Mouse (Mus musculus): ENCODE measurements around the gene Tmem119. TPM values are rescaled to one million over a fixed set of nuclear protein-coding genes. Genes with fewer than 3 reads are reported as not detected.

Gene Tmem119
- polyA plus RNA-seq, 1 experiment: 62.0 TPM

GRCm38 (mm10) chr5:113844106-113844505, 43.8 kb upstream of the Tmem119 start:
- peaks cover 24% of the 10 kb centered on the region for H3K36me3 ChIP-seq (ENCODE audit: control insufficient read depth, insufficient read depth)
- no peaks in the 10 kb centered on the region for H3K79me2 ChIP-seq (ENCODE audit: control insufficient read depth, insufficient read depth)
- H3K4me3 ChIP-seq: no peak overlapping the region
- no peak overlapping the region for H3K4me2 ChIP-seq (ENCODE audit: low read depth)
- no peak overlapping the region for H3ac ChIP-seq (ENCODE audit: control insufficient read depth, insufficient read length)
- TF ChIP-seq MYOD1 (IDR thresholded peaks at IDR 0.05; ENCODE audit: control insufficient read depth in 1 of 3, insufficient read length in 2 of 3, low read depth in 2 of 3): no peak
- TF ChIP-seq MAX (IDR thresholded peaks at IDR 0.05; ENCODE audit: low read depth): no peak
- no peak for TF ChIP-seq CEBPB (IDR thresholded peaks at IDR 0.05; ENCODE audit: insufficient read depth, poor library complexity, severe bottlenecking)
- no peak for TF ChIP-seq TCF3 (IDR thresholded peaks at IDR 0.05; ENCODE audit: insufficient read length, low read depth)
- no peak for TF ChIP-seq SRF (IDR thresholded peaks at IDR 0.05; ENCODE audit: control insufficient read depth, insufficient read length, low read depth)
- no peak for TF ChIP-seq POLR2AphosphoS2 (IDR thresholded peaks at IDR 0.05; ENCODE audit: insufficient read length, low read depth)
- TF ChIP-seq TCF12 (IDR thresholded peaks at IDR 0.05; ENCODE audit: insufficient read depth, poor library complexity, severe bottlenecking): no peak
- no peak for TF ChIP-seq POLR2A (IDR thresholded peaks at IDR 0.05; ENCODE audit: insufficient read length, low read depth)
- no peak for TF ChIP-seq E2F4 (IDR thresholded peaks at IDR 0.05; ENCODE audit: insufficient read depth)
- no peak for TF ChIP-seq USF1 (IDR thresholded peaks at IDR 0.05; ENCODE audit: low read depth)
- no peak for TF ChIP-seq REST (IDR thresholded peaks at IDR 0.05; ENCODE audit: insufficient read depth, insufficient read length)
- no peak for TF ChIP-seq MYOG (IDR thresholded peaks at IDR 0.05; ENCODE audit: control insufficient read depth in 1 of 3, insufficient read depth in 1 of 3, insufficient read length in 2 of 3, low read depth in 2 of 3)
- H3K27me3 ChIP-seq (ENCODE audit: control insufficient read depth, insufficient read depth, insufficient read length): no peaks in the 10 kb centered on the region

- TF ChIP-seq SRF (IDR thresholded peaks at IDR 0.05; ENCODE audit: control insufficient read depth, insufficient read length, low read depth) (no peak), USF1 (IDR thresholded peaks at IDR 0.05; ENCODE audit: low read depth) (no peak), TCF12 (IDR thresholded peaks at IDR 0.05; ENCODE audit: insufficient read depth, poor library complexity, severe bottlenecking) (no peak), CEBPB (IDR thresholded peaks at IDR 0.05; ENCODE audit: insufficient read depth, poor library complexity, severe bottlenecking) (no peak), MAX (IDR thresholded peaks at IDR 0.05; ENCODE audit: low read depth) (no peak), MYOD1 (IDR thresholded peaks at IDR 0.05; ENCODE audit: control insufficient read depth in 1 of 3, insufficient read length in 2 of 3, low read depth in 2 of 3) (no peak), REST (IDR thresholded peaks at IDR 0.05; ENCODE audit: insufficient read depth, insufficient read length) (no peak), E2F4 (IDR thresholded peaks at IDR 0.05; ENCODE audit: insufficient read depth) (no peak), POLR2A (IDR thresholded peaks at IDR 0.05; ENCODE audit: insufficient read length, low read depth) (no peak), TCF3 (IDR thresholded peaks at IDR 0.05; ENCODE audit: insufficient read length, low read depth) (no peak), POLR2AphosphoS2 (IDR thresholded peaks at IDR 0.05; ENCODE audit: insufficient read length, low read depth) (no peak), MYOG (IDR thresholded peaks at IDR 0.05; ENCODE audit: control insufficient read depth in 1 of 3, insufficient read depth in 1 of 3, insufficient read length in 2 of 3, low read depth in 2 of 3) (no peak)
- H3K4me3 ChIP-seq: no peak overlapping the region
- peaks cover 24% of the 10 kb centered on the region for H3K36me3 ChIP-seq (ENCODE audit: control insufficient read depth, insufficient read depth)
- H3ac ChIP-seq (ENCODE audit: control insufficient read depth, insufficient read length): no peak overlapping the region
- H3K79me2 ChIP-seq (ENCODE audit: control insufficient read depth, insufficient read depth): no peaks in the 10 kb centered on the region
- no peaks in the 10 kb centered on the region for H3K27me3 ChIP-seq (ENCODE audit: control insufficient read depth, insufficient read depth, insufficient read length)
- no peak overlapping the region for H3K4me2 ChIP-seq (ENCODE audit: low read depth)
Observed at GRCm38 (mm10) chr5:113842906-113843305, 42.6 kb upstream of the Tmem119 start.

GRCm38 (mm10) chr5:113842244-113842643, 41.9 kb upstream of the Tmem119 start:
- H3K36me3 ChIP-seq (ENCODE audit: control insufficient read depth, insufficient read depth): peaks cover 23% of the 10 kb centered on the region
- no peak overlapping the region for H3ac ChIP-seq (ENCODE audit: control insufficient read depth, insufficient read length)
- H3K4me2 ChIP-seq (ENCODE audit: low read depth): no peak overlapping the region
- H3K27me3 ChIP-seq (ENCODE audit: control insufficient read depth, insufficient read depth, insufficient read length): no peaks in the 10 kb centered on the region
- no peak overlapping the region for H3K4me3 ChIP-seq
- no peaks in the 10 kb centered on the region for H3K79me2 ChIP-seq (ENCODE audit: control insufficient read depth, insufficient read depth)
- TF ChIP-seq E2F4 (IDR thresholded peaks at IDR 0.05; ENCODE audit: insufficient read depth) (no peak), POLR2AphosphoS2 (IDR thresholded peaks at IDR 0.05; ENCODE audit: insufficient read length, low read depth) (no peak), MAX (IDR thresholded peaks at IDR 0.05; ENCODE audit: low read depth) (no peak), SRF (IDR thresholded peaks at IDR 0.05; ENCODE audit: control insufficient read depth, insufficient read length, low read depth) (no peak), MYOG (IDR thresholded peaks at IDR 0.05; ENCODE audit: control insufficient read depth in 1 of 3, insufficient read depth in 1 of 3, insufficient read length in 2 of 3, low read depth in 2 of 3) (no peak), TCF3 (IDR thresholded peaks at IDR 0.05; ENCODE audit: insufficient read length, low read depth) (no peak), CEBPB (IDR thresholded peaks at IDR 0.05; ENCODE audit: insufficient read depth, poor library complexity, severe bottlenecking) (no peak), REST (IDR thresholded peaks at IDR 0.05; ENCODE audit: insufficient read depth, insufficient read length) (no peak), TCF12 (IDR thresholded peaks at IDR 0.05; ENCODE audit: insufficient read depth, poor library complexity, severe bottlenecking) (no peak)

- H3K36me3 ChIP-seq (ENCODE audit: control insufficient read depth, insufficient read depth): peaks cover 19% of the 10 kb centered on the region
- TF ChIP-seq POLR2A (IDR thresholded peaks at IDR 0.05; ENCODE audit: insufficient read length, low read depth): no peak
- no peak for TF ChIP-seq POLR2AphosphoS2 (IDR thresholded peaks at IDR 0.05; ENCODE audit: insufficient read length, low read depth)
- no peak for TF ChIP-seq USF1 (IDR thresholded peaks at IDR 0.05; ENCODE audit: low read depth)
- TF ChIP-seq MYOG (IDR thresholded peaks at IDR 0.05; ENCODE audit: control insufficient read depth in 1 of 3, insufficient read depth in 1 of 3, insufficient read length in 2 of 3, low read depth in 2 of 3): no peak
- no peak for TF ChIP-seq MAX (IDR thresholded peaks at IDR 0.05; ENCODE audit: low read depth)
- no peak for TF ChIP-seq CEBPB (IDR thresholded peaks at IDR 0.05; ENCODE audit: insufficient read depth, poor library complexity, severe bottlenecking)
- TF ChIP-seq REST (IDR thresholded peaks at IDR 0.05; ENCODE audit: insufficient read depth, insufficient read length): no peak
- TF ChIP-seq E2F4 (IDR thresholded peaks at IDR 0.05; ENCODE audit: insufficient read depth): no peak
- no peak for TF ChIP-seq TCF3 (IDR thresholded peaks at IDR 0.05; ENCODE audit: insufficient read length, low read depth)
- TF ChIP-seq MYOD1 (IDR thresholded peaks at IDR 0.05; ENCODE audit: control insufficient read depth in 1 of 3, insufficient read length in 2 of 3, low read depth in 2 of 3): no peak
- no peak for TF ChIP-seq TCF12 (IDR thresholded peaks at IDR 0.05; ENCODE audit: insufficient read depth, poor library complexity, severe bottlenecking)
- TF ChIP-seq SRF (IDR thresholded peaks at IDR 0.05; ENCODE audit: control insufficient read depth, insufficient read length, low read depth): no peak
- H3K27me3 ChIP-seq (ENCODE audit: control insufficient read depth, insufficient read depth, insufficient read length): no peaks in the 10 kb centered on the region
- no peak overlapping the region for H3K4me2 ChIP-seq (ENCODE audit: low read depth)
- H3ac ChIP-seq (ENCODE audit: control insufficient read depth, insufficient read length): no peak overlapping the region
- H3K4me3 ChIP-seq: no peak overlapping the region
- H3K79me2 ChIP-seq (ENCODE audit: control insufficient read depth, insufficient read depth): no peaks in the 10 kb centered on the region
Observed at GRCm38 (mm10) chr5:113841243-113842225, 41.2 kb upstream of the Tmem119 start.
